Mouse (Mus musculus): ENCODE data around the gene Pef1. TPM values are rescaled to one million over a fixed set of nuclear protein-coding genes. Genes with fewer than 3 reads are reported as not detected.

Pef1 gene
- total RNA-seq, 1 experiment from 2014 or later = 9.7 TPM

GRCm38 (mm10) chr4:130128907-130129306 lies 26.5 kb downstream of the Pef1 start:
- no peak for ATAC-seq (replicated peaks; ENCODE audit: insufficient number of reproducible peaks, low FRiP score, low TSS enrichment, poor library complexity, severe bottlenecking)

- ATAC-seq (replicated peaks; ENCODE audit: insufficient number of reproducible peaks, low FRiP score, low TSS enrichment, poor library complexity, severe bottlenecking) = no peak
These were observed 27.7 kb downstream of the Pef1 start for GRCm38 (mm10) chr4:130130082-130130481.

GRCm38 (mm10) chr4:130130641-130131350 lies 28.4 kb downstream of the Pef1 start:
- ATAC-seq (replicated peaks; ENCODE audit: insufficient number of reproducible peaks, low FRiP score, low TSS enrichment, poor library complexity, severe bottlenecking) = no peak

- ATAC-seq (replicated peaks; ENCODE audit: insufficient number of reproducible peaks, low FRiP score, low TSS enrichment, poor library complexity, severe bottlenecking) = no peak
These were observed 29.2 kb downstream of the Pef1 start for GRCm38 (mm10) chr4:130131448-130132105.

GRCm38 (mm10) chr4:130133399-130133798 lies 31.0 kb downstream of the Pef1 start:
- no peak for ATAC-seq (replicated peaks; ENCODE audit: insufficient number of reproducible peaks, low FRiP score, low TSS enrichment, poor library complexity, severe bottlenecking)

GRCm38 (mm10) chr4:130138441-130139213 lies 36.3 kb downstream of the Pef1 start:
- no peak for ATAC-seq (replicated peaks; ENCODE audit: insufficient number of reproducible peaks, low FRiP score, low TSS enrichment, poor library complexity, severe bottlenecking)

- ATAC-seq (replicated peaks; ENCODE audit: insufficient number of reproducible peaks, low FRiP score, low TSS enrichment, poor library complexity, severe bottlenecking) = no peak
These were observed 36.8 kb downstream of the Pef1 start, which contains the start of gene Hcrtr1 for GRCm38 (mm10) chr4:130139214-130139492. TSS of gene Hcrtr1 (minus strand) at chr4:130139359.

GRCm38 (mm10) chr4:130140992-130141402 lies 38.6 kb downstream of the Pef1 start:
- no peak for ATAC-seq (replicated peaks; ENCODE audit: insufficient number of reproducible peaks, low FRiP score, low TSS enrichment, poor library complexity, severe bottlenecking)

GRCm38 (mm10) chr4:130141786-130142185 lies 39.4 kb downstream of the Pef1 start:
- no peak for ATAC-seq (replicated peaks; ENCODE audit: insufficient number of reproducible peaks, low FRiP score, low TSS enrichment, poor library complexity, severe bottlenecking)

GRCm38 (mm10) chr4:130148405-130148804 lies 46.0 kb downstream of the Pef1 start:
- ATAC-seq (replicated peaks; ENCODE audit: insufficient number of reproducible peaks, low FRiP score, low TSS enrichment, poor library complexity, severe bottlenecking) = no peak

GRCm38 (mm10) chr4:130154250-130154649 lies 51.9 kb downstream of the Pef1 start:
- no peak for ATAC-seq (replicated peaks; ENCODE audit: insufficient number of reproducible peaks, low FRiP score, low TSS enrichment, poor library complexity, severe bottlenecking)

GRCm38 (mm10) chr4:130156812-130157371 lies 54.5 kb downstream of the Pef1 start:
- ATAC-seq (replicated peaks; ENCODE audit: insufficient number of reproducible peaks, low FRiP score, low TSS enrichment, poor library complexity, severe bottlenecking) = no peak

- ATAC-seq (replicated peaks; ENCODE audit: insufficient number of reproducible peaks, low FRiP score, low TSS enrichment, poor library complexity, severe bottlenecking) = no peak
These were observed 59.0 kb downstream of the Pef1 start for GRCm38 (mm10) chr4:130161349-130161748.

- no peak for ATAC-seq (replicated peaks; ENCODE audit: insufficient number of reproducible peaks, low FRiP score, low TSS enrichment, poor library complexity, severe bottlenecking)
These were observed 61.1 kb downstream of the Pef1 start for GRCm38 (mm10) chr4:130163391-130163861.

GRCm38 (mm10) chr4:130164121-130164520 lies 61.8 kb downstream of the Pef1 start:
- no peak for ATAC-seq (replicated peaks; ENCODE audit: insufficient number of reproducible peaks, low FRiP score, low TSS enrichment, poor library complexity, severe bottlenecking)

- no peak for ATAC-seq (replicated peaks; ENCODE audit: insufficient number of reproducible peaks, low FRiP score, low TSS enrichment, poor library complexity, severe bottlenecking)
These were observed 63.7 kb downstream of the Pef1 start for GRCm38 (mm10) chr4:130166061-130166460.

GRCm38 (mm10) chr4:130166592-130166991 lies 64.2 kb downstream of the Pef1 start:
- no peak for ATAC-seq (replicated peaks; ENCODE audit: insufficient number of reproducible peaks, low FRiP score, low TSS enrichment, poor library complexity, severe bottlenecking)

GRCm38 (mm10) chr4:130167321-130167720 lies 65.0 kb downstream of the Pef1 start:
- no peak for ATAC-seq (replicated peaks; ENCODE audit: insufficient number of reproducible peaks, low FRiP score, low TSS enrichment, poor library complexity, severe bottlenecking)

GRCm38 (mm10) chr4:130167814-130168213 lies 65.5 kb downstream of the Pef1 start:
- ATAC-seq (replicated peaks; ENCODE audit: insufficient number of reproducible peaks, low FRiP score, low TSS enrichment, poor library complexity, severe bottlenecking) = no peak
